Mouse (Mus musculus): ENCODE results near the gene D17Wsu92e.

DNA sequence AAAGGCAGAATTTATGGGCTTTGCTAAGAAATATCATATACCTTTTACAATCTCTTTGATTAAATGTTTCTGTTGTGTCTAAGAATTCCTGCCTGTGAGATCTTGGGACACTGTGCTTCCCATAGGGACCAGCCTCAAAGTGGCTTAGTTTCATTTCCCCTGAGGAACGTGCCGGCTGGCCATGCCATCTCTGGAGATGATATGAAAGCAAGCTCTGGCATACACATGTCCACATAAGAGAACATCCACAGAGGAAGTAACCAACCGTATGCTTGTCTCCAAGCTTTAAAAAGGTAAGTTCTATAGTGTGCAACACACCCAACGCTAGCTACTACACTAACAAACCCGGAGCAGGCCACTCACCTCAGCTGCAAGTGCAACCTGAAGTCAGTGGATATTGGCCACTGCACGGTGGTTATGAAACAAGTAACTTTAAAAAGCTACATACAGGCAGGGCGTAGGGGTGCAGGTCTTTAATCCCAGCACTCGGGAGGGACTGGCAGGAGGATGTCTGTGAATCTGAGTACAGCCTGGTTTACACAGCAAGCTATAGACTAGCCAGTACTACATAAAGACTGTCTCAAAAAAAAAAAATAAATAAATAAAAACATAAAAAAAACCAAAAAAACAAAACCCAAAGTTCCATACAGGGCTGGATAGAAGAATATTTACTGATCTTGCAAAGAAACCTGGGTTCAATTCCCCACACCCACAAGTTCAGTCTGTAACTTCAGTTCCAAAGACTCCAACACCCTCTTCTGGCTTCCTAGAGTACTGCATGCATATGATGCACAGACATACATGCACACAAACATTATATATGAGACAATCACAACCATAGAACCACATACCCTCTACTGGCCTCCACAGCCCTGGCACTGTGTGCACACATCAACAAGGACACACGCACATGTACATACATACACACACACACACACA lies 19.5 kb downstream of the D17Wsu92e start:
- TF ChIP-seq POLR2AphosphoS2 (IDR thresholded peaks at IDR 0.05; ENCODE audit: low read depth, low read length) (no peak), POLR2A (IDR thresholded peaks at IDR 0.05; ENCODE audit: low read depth, low read length) (no peak), TCF12 (IDR thresholded peaks at IDR 0.05; ENCODE audit: low read depth, low read length) (no peak), HCFC1 (IDR thresholded peaks at IDR 0.05; ENCODE audit: low read depth, low read length) (no peak), ZC3H11A (IDR thresholded peaks at IDR 0.05; ENCODE audit: low read depth, low read length) (no peak), MXI1 (IDR thresholded peaks at IDR 0.05; ENCODE audit: low read depth, low read length) (no peak), SMC3 (IDR thresholded peaks at IDR 0.05; ENCODE audit: low read depth, low read length) (no peak; the same call in 1 of the 2 replicates), ZMIZ1 (IDR thresholded peaks at IDR 0.05; ENCODE audit: low read depth, low read length) (no peak), EP300 (IDR thresholded peaks at IDR 0.05; ENCODE audit: low read length) (no peak), CTCF (conservative IDR thresholded peaks at IDR 0.05 in 1 of 2, IDR thresholded peaks at IDR 0.05 in 1 of 2; ENCODE audit: low read depth in 2 of 2, low read length in 2 of 2) (peak in 1 of 2 experiments; percentile 37; a peak in 2 of 4 replicates), MYC (IDR thresholded peaks at IDR 0.05; ENCODE audit: low read depth, low read length) (no peak), MAX (IDR thresholded peaks at IDR 0.05; ENCODE audit: low read length) (no peak)

Measured in CH12.LX (cell line).